Mouse (Mus musculus) midbrain, postnatal 0 days (tissue): Measurements from ENCODE around the gene Olfr56. TPM values are rescaled to one million over a fixed set of nuclear protein-coding genes. Genes with fewer than 3 reads are reported as not detected.

ENCODE experiments used
- ATAC-seq: fragments of 200-750 bp; cut with Nextera tagmentation; 2 replicates; pipeline ENCODE4 v1.8.0; 2017; ENCODE audit warnings: moderate number of reproducible peaks, mild to moderate bottlenecking, moderate TSS enrichment, moderate library complexity; ENCODE audit not compliant: low FRiP score
- DNase-seq: peaks from one replicate; pipeline ENCODE4 v3.0.0-alpha.2; 2015; ENCODE audit warnings: low spot score
- H3K27ac ChIP-seq: fragments of 300-500 bp; sonication (generic); 2 replicates; pipeline ENCODE4 v1.5.1; 2014; ENCODE audit warnings: low read depth, mild to moderate bottlenecking, low read length, mixed read lengths
- H3K27me3 ChIP-seq: fragments of 300-500 bp; sonication (generic); 2 replicates; pipeline ENCODE4 v1.6.1; 2014; ENCODE audit warnings: low read length, control low read depth, mixed read lengths; ENCODE audit not compliant: insufficient read depth
- H3K36me3 ChIP-seq: fragments of 300-500 bp; sonication (generic); 2 replicates; pipeline ENCODE4 v1.6.1; 2014; ENCODE audit warnings: low read length, control low read depth, mixed read lengths; ENCODE audit not compliant: insufficient read depth
- H3K4me1 ChIP-seq: fragments of 300-500 bp; sonication (generic); 2 replicates; pipeline ENCODE4 v1.6.1; 2014; ENCODE audit warnings: mild to moderate bottlenecking, control low read depth, antibody characterized with exemption, low read length, mixed read lengths; ENCODE audit not compliant: insufficient read depth
- H3K4me2 ChIP-seq: fragments of 300-500 bp; sonication (generic); 2 replicates; pipeline ENCODE4 v1.6.1; 2014; ENCODE audit warnings: low read depth, mild to moderate bottlenecking, low read length, mixed read lengths; ENCODE audit not compliant: poor library complexity, severe bottlenecking
- H3K4me3 ChIP-seq: fragments of 300-500 bp; sonication (generic); 2 replicates; pipeline ENCODE4 v1.5.1; 2014; ENCODE audit warnings: low read depth, mild to moderate bottlenecking, low read length, moderate library complexity
- H3K9ac ChIP-seq: fragments of 300-500 bp; sonication (generic); replicated peaks from 2 replicates; pipeline ENCODE4 v1.6.1; 2014; ENCODE audit warnings: mild to moderate bottlenecking, low read length, moderate library complexity, mixed read lengths; ENCODE audit not compliant: poor library complexity, severe bottlenecking
- H3K9me3 ChIP-seq: fragments of 300-500 bp; sonication (generic); 2 replicates; pipeline ENCODE4 v1.6.1; 2016; ENCODE audit warnings: low read length, control low read depth
- CTCF ChIP-seq: IDR thresholded peaks from 2 replicates; pipeline ENCODE4 v1.5.1; 2016; ENCODE audit warnings: antibody characterized with exemption, mild to moderate bottlenecking
- WGBS: fragments of 180-500 bp; shearing (Covaris S2); extraction: QIAGEN DNeasy Blood & Tissue Kit; methylation state at CpG from one replicate; pipeline ENCODE4 v1.1.7; 2014; 5-methylcytosine and 5-hydroxymethylcytosine counted together
- polyA plus RNA-seq: library from polyadenylated mRNA; unstranded; fragments of >200 nt; fragmentation: Nextera tagmentation; extraction: Ambion mirVana; gene quantifications from 2 replicates; pipeline ENCODE4 v1.2.1, GENCODE M21; 2015
- total RNA-seq: library from RNA; depleted of rRNA; stranded (reverse); fragments of >200 nt; gene quantifications from 2 replicates; pipeline ENCODE4 v1.2.3, GENCODE M21; 2014

Gene Olfr56
- total and polyA plus RNA-seq, 2 experiments from 2014 or later: not detected

DNA sequence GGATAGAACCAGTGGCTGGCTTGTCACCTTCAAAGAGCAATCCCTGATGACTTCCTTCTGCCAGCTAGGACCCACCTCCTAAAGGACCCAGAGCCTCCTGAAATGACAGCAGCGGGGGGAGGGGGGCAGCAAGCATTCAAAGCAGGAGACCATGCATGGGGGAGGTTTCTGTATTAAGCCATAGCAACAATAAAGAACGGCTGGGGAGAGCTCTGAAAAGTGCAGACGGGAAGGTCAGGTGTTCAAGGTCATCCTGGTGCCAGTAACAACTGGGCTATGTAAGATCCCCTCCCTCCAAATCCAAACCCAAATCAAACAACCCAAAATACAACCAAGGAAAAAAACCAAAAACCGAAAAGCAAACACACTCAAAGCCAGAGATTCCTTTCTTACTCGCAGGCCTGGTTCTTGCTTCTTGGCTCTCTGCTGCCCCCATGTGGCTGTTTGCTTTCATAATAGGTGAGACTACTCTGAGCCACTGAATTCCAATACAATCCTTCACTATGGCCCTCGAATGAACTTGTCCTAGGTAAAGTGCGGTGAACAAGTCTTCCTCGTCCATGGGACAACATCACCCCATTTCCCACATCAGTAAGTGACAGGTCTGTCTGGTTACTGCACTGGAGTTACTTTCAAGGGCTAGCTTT lies 124.5 kb downstream of the Olfr56 start:
- H3K9me3 ChIP-seq: no peaks in the 10 kb centered on the region
- ATAC-seq (peak; percentile 72), DNase-seq (peak; percentile 84)
- H3K27me3 ChIP-seq: no peaks in the 10 kb centered on the region; the same call in 1 of the 2 replicates
- no peak overlapping the region; the same call in 1 of the 2 replicates for H3K4me2 ChIP-seq
- TF ChIP-seq CTCF: peak; percentile 96
- H3K36me3 ChIP-seq: no peaks in the 10 kb centered on the region
- no peaks in the 10 kb centered on the region for H3K4me1 ChIP-seq
- no peak overlapping the region for H3K4me3 ChIP-seq
- no peak overlapping the region for H3K9ac ChIP-seq
- H3K27ac ChIP-seq: no peak overlapping the region
- WGBS: 15% methylated on average over 8 of the region's 8 CpGs

DNA sequence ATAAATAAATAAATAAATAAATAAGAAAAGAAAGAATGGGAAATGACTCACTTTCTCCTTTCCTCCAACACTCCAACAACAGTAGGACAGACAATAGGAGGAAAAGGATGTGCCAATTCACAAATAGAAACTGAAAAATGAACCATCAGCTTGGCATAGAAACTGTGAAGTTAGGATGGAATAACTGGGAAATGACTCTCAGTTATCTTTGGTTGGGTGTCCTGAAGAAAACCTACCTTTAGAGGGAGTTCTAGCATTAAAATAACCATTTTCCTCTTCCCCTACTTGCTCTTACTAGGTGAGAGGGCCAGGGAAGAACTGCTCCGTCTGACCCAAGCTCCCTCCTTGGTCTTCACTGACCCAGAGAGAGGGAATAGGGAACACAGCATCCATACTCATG lies 127.1 kb downstream of the Olfr56 start:
- H3K4me2 ChIP-seq: no peak overlapping the region
- no peak overlapping the region for H3K4me3 ChIP-seq
- H3K4me1 ChIP-seq: no peaks in the 10 kb centered on the region
- no peak for TF ChIP-seq CTCF
- WGBS: 73% methylated on average over 1 of the region's 1 CpGs
- no peak for DNase-seq
- no peak overlapping the region for H3K27ac ChIP-seq
- no peak overlapping the region for H3K9ac ChIP-seq
- H3K36me3 ChIP-seq: no peaks in the 10 kb centered on the region
- no peaks in the 10 kb centered on the region; the same call in 1 of the 2 replicates for H3K27me3 ChIP-seq
- no peak for ATAC-seq
- H3K9me3 ChIP-seq: no peaks in the 10 kb centered on the region

GRCm38 (mm10) chr11:49107650-49108537 lies 129.2 kb downstream of the Olfr56 start:
- Histone ChIP-seq H3K9me3 (no peaks in the 10 kb centered on the region), H3K4me3 (no peak overlapping the region), H3K4me2 (no peak overlapping the region), H3K27me3 (no peaks in the 10 kb centered on the region; the same call in 1 of the 2 replicates), H3K36me3 (no peaks in the 10 kb centered on the region), H3K9ac (no peak overlapping the region), H3K27ac (no peak overlapping the region), H3K4me1 (no peaks in the 10 kb centered on the region)
- DNase-seq (no peak), ATAC-seq (no peak)
- WGBS: 66% methylated on average over 10 of the region's 10 CpGs
- TF ChIP-seq CTCF: no peak

DNA sequence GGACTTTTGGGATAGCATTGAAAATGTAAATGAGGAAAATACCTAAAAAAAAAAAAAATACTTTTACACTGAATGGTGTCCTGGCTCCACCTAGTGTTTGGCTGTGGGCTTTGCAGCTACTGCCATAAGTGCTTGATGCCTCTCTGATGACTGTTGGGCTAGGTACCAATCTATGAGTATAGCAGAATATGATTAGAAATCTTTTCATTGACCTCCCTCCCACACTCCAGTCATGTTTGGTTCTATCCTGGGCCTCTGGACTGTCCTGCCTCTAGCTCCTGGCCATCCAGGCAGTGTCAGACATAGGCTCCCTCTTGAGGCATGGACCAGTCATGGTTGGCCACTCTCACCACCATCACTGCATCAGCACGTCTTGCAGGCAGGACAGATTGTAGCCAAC lies 130.1 kb downstream of the Olfr56 start:
- no peak overlapping the region for H3K9ac ChIP-seq
- H3K4me2 ChIP-seq: no peak overlapping the region
- H3K4me1 ChIP-seq: no peaks in the 10 kb centered on the region
- peak; percentile 66 for TF ChIP-seq CTCF
- H3K27me3 ChIP-seq: no peaks in the 10 kb centered on the region; the same call in 1 of the 2 replicates
- ATAC-seq: no peak
- no peak overlapping the region for H3K4me3 ChIP-seq
- WGBS: 35% methylated on average over 1 of the region's 1 CpGs
- H3K27ac ChIP-seq: no peak overlapping the region
- peak; percentile 35 for DNase-seq
- H3K9me3 ChIP-seq: no peaks in the 10 kb centered on the region
- H3K36me3 ChIP-seq: no peaks in the 10 kb centered on the region

DNA sequence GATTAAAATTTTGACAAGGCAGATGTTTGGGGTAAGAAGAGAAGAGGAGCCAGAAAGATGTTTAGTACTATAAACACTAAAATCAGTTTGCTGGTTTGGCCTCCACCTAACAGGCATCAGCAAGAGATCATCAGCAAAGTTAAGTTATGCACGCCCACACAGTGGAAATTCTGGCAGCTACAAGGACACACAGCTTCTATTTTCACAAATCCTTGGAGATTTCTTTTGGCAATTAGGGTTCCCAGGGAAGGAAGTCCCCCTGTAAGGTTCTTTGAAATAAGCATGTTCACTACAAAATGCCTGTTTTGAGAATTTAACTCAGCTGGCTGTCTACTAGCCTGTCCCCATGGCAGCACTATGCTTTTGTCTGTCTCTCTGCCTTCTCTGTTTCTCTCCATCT lies 132.3 kb downstream of the Olfr56 start:
- no peak overlapping the region for H3K27ac ChIP-seq
- ATAC-seq: no peak
- H3K36me3 ChIP-seq: no peaks in the 10 kb centered on the region
- H3K9ac ChIP-seq: no peak overlapping the region
- H3K9me3 ChIP-seq: no peaks in the 10 kb centered on the region
- H3K4me3 ChIP-seq: no peak overlapping the region
- DNase-seq: no peak
- no peak for TF ChIP-seq CTCF
- no peaks in the 10 kb centered on the region; the same call in 1 of the 2 replicates for H3K27me3 ChIP-seq
- H3K4me1 ChIP-seq: no peaks in the 10 kb centered on the region
- no peak overlapping the region for H3K4me2 ChIP-seq
- 65% methylated on average over 1 of the region's 1 CpGs for WGBS
